Comparison of ENCODE assay signal across 12 mouse cellular contexts in genomic region chr9:66038581-66038980, GRCm38 (mm10).
"Had no signal": no experiment of that assay in that cellular context is flagged by ENCODE, and none has a peak within 500 bp of the region (broad histone marks: within the 10 kb centered on the region; RNA-seq: fewer than 3 reads in every experiment).

No protein-coding gene starts in this region.

- H3K36me3 ChIP-seq: stomach, embryonic 15.5 days had no signal

- H3K27me3 ChIP-seq: neural tube, embryonic 15.5 days; stomach, embryonic 15.5 days had no signal

- H3K9me3 ChIP-seq: neural tube, embryonic 15.5 days; stomach, embryonic 15.5 days had no signal

- H3K4me3 ChIP-seq: neural tube, embryonic 15.5 days; stomach, embryonic 15.5 days had no signal

- H3K27ac ChIP-seq: neural tube, embryonic 15.5 days; stomach, embryonic 15.5 days; stomach, postnatal 0 days had no signal

- DNase-seq: retina, postnatal 1 day; right cerebral cortex, postnatal 4 days; spleen, adult 18-20 months; thymus, adult 18-20 months; thymus, adult 2 months; thymus, postnatal 14 days; thymus, postnatal 25 days; thymus, postnatal 36 days; thymus, postnatal 4 days had no signal

- H3K4me1 ChIP-seq: neural tube, embryonic 15.5 days; stomach, embryonic 15.5 days had no signal
